Mouse (Mus musculus): ENCODE data around the gene Mob2. TPM values are rescaled to one million over a fixed set of nuclear protein-coding genes. Genes with fewer than 3 reads are reported as not detected.

Mob2 gene
- polyA plus RNA-seq, 1 experiment: 28.2 TPM

- TF ChIP-seq POLR2A (IDR thresholded peaks at IDR 0.05; ENCODE audit: borderline replicate concordance, control insufficient read depth, low read depth, low read length) (no peak), CTCF (IDR thresholded peaks at IDR 0.05; ENCODE audit: control insufficient read depth, insufficient read depth, low read length) (no peak)
- 83% methylated on average over 3 of the region's 3 CpGs for WGBS
- H3K4me3 ChIP-seq (replicated peaks; ENCODE audit: control insufficient read depth, low read depth, low read length): no peak overlapping the region
- no peaks in the 10 kb centered on the region for H3K4me1 ChIP-seq (ENCODE audit: control insufficient read depth, insufficient read depth, low read length)
- no peak overlapping the region for H3K27ac ChIP-seq (ENCODE audit: control insufficient read depth, insufficient read depth, low read depth, low read length, poor library complexity)
Measured at GRCm38 (mm10) chr7:141961491-141961890, 99.4 kb downstream of the Mob2 start.

GRCm38 (mm10) chr7:141960926-141961325, 99.9 kb downstream of the Mob2 start:
- WGBS: 65% methylated on average over 2 of the region's 2 CpGs
- TF ChIP-seq POLR2A (IDR thresholded peaks at IDR 0.05; ENCODE audit: borderline replicate concordance, control insufficient read depth, low read depth, low read length) (no peak), CTCF (IDR thresholded peaks at IDR 0.05; ENCODE audit: control insufficient read depth, insufficient read depth, low read length) (no peak)

GRCm38 (mm10) chr7:141959133-141959532, 101.7 kb downstream of the Mob2 start:
- Histone ChIP-seq H3K27ac (ENCODE audit: control insufficient read depth, insufficient read depth, low read depth, low read length, poor library complexity) (no peak overlapping the region), H3K4me1 (ENCODE audit: control insufficient read depth, insufficient read depth, low read length) (no peaks in the 10 kb centered on the region), H3K4me3 (replicated peaks; ENCODE audit: control insufficient read depth, low read depth, low read length) (no peak overlapping the region)
- no peak for TF ChIP-seq POLR2A (IDR thresholded peaks at IDR 0.05; ENCODE audit: borderline replicate concordance, control insufficient read depth, low read depth, low read length)
- no peak for TF ChIP-seq CTCF (IDR thresholded peaks at IDR 0.05; ENCODE audit: control insufficient read depth, insufficient read depth, low read length)
- 71% methylated on average over 1 of the region's 1 CpGs for WGBS

More at GRCm38 (mm10) chr7:141960926-141961325, 99.9 kb downstream of the Mob2 start:
- H3K4me1 ChIP-seq (ENCODE audit: control insufficient read depth, insufficient read depth, low read length): no peaks in the 10 kb centered on the region
- H3K4me3 ChIP-seq (replicated peaks; ENCODE audit: control insufficient read depth, low read depth, low read length): no peak overlapping the region
- H3K27ac ChIP-seq (ENCODE audit: control insufficient read depth, insufficient read depth, low read depth, low read length, poor library complexity): no peak overlapping the region

Other genes with a start within 250 kb of the Mob2 start
- gene Muc5b, start 222.0 kb downstream of the Mob2 start, polyA plus RNA-seq (2011; ENCODE audit: insufficient read depth, insufficient read length, low replicate concordance, missing spikeins): not detected in 2 replicates
- 19.7 and 30.1 TPM in 2 replicates for gene Tollip, start 142.6 kb downstream of the Mob2 start, polyA plus RNA-seq (2011; ENCODE audit: insufficient read depth, insufficient read length, low replicate concordance, missing spikeins)
- gene Brsk2, start 111.3 kb downstream of the Mob2 start, polyA plus RNA-seq (2011; ENCODE audit: insufficient read depth, insufficient read length, low replicate concordance, missing spikeins): not detected in 2 replicates
- 4.9 and 7.5 TPM in 2 replicates for gene Dusp8, start 34.8 kb upstream of the Mob2 start, polyA plus RNA-seq (2011; ENCODE audit: insufficient read depth, insufficient read length, low replicate concordance, missing spikeins)
- gene Gm45618, start 59.7 kb upstream of the Mob2 start, polyA plus RNA-seq (2011; ENCODE audit: insufficient read depth, insufficient read length, low replicate concordance, missing spikeins): not detected in 2 replicates
- gene Gm39115, start 75.0 kb upstream of the Mob2 start, polyA plus RNA-seq (2011; ENCODE audit: insufficient read depth, insufficient read length, low replicate concordance, missing spikeins): not detected in 2 replicates
- not detected in 2 replicates for gene Gm45337, start 83.5 kb upstream of the Mob2 start, polyA plus RNA-seq (2011; ENCODE audit: insufficient read depth, insufficient read length, low replicate concordance, missing spikeins)
- not detected in 2 replicates for gene Gm29735, start 96.0 kb upstream of the Mob2 start, polyA plus RNA-seq (2011; ENCODE audit: insufficient read depth, insufficient read length, low replicate concordance, missing spikeins)
- not detected in 2 replicates for gene Gm4553, start 104.7 kb upstream of the Mob2 start, polyA plus RNA-seq (2011; ENCODE audit: insufficient read depth, insufficient read length, low replicate concordance, missing spikeins)
- gene Krtap5-2, start 114.9 kb upstream of the Mob2 start, polyA plus RNA-seq (2011; ENCODE audit: insufficient read depth, insufficient read length, low replicate concordance, missing spikeins): not detected in 2 replicates
- gene Gm10153, start 129.3 kb upstream of the Mob2 start, polyA plus RNA-seq (2011; ENCODE audit: insufficient read depth, insufficient read length, low replicate concordance, missing spikeins): not detected in 2 replicates
- not detected in 2 replicates for gene Krtap5-3, start 140.3 kb upstream of the Mob2 start, polyA plus RNA-seq (2011; ENCODE audit: insufficient read depth, insufficient read length, low replicate concordance, missing spikeins)
- not detected in 2 replicates for gene Gm7579, start 150.8 kb upstream of the Mob2 start, polyA plus RNA-seq (2011; ENCODE audit: insufficient read depth, insufficient read length, low replicate concordance, missing spikeins)
- gene Krtap5-5, start 168.9 kb upstream of the Mob2 start, polyA plus RNA-seq (2011; ENCODE audit: insufficient read depth, insufficient read length, low replicate concordance, missing spikeins): not detected in 2 replicates
- not detected in 2 replicates for gene Gm40460, start 180.0 kb upstream of the Mob2 start, polyA plus RNA-seq (2011; ENCODE audit: insufficient read depth, insufficient read length, low replicate concordance, missing spikeins)
- gene Gm2431, start 197.3 kb upstream of the Mob2 start, polyA plus RNA-seq (2011; ENCODE audit: insufficient read depth, insufficient read length, low replicate concordance, missing spikeins): not detected in 2 replicates
- gene Gm4559, start 213.3 kb upstream of the Mob2 start, polyA plus RNA-seq (2011; ENCODE audit: insufficient read depth, insufficient read length, low replicate concordance, missing spikeins): not detected in 2 replicates
- gene Krtap5-1, start 236.1 kb upstream of the Mob2 start, polyA plus RNA-seq (2011; ENCODE audit: insufficient read depth, insufficient read length, low replicate concordance, missing spikeins): not detected in 2 replicates
- gene Krtap5-4, start 242.5 kb upstream of the Mob2 start, polyA plus RNA-seq (2011; ENCODE audit: insufficient read depth, insufficient read length, low replicate concordance, missing spikeins): not detected in 2 replicates

Measured in bone marrow, adult 2 months (tissue).